Mouse (Mus musculus) hindbrain, embryonic 13.5 days (tissue): ENCODE measurements around the gene Snapc2. TPM values are rescaled to one million over a fixed set of nuclear protein-coding genes. Genes with fewer than 3 reads are reported as not detected.

Experiments used
- ATAC-seq: fragments of 200-750 bp; cut with Nextera tagmentation; 2 replicates; pipeline ENCODE4 v1.8.0; 2017; ENCODE audit warnings: moderate TSS enrichment; ENCODE audit not compliant: low FRiP score
- H3K27ac ChIP-seq: fragments of 300-500 bp; sonication (generic); 2 replicates; pipeline ENCODE4 v1.5.1; 2015; ENCODE audit warnings: inconsistent platforms, mild to moderate bottlenecking, moderate library complexity
- H3K27me3 ChIP-seq: fragments of 300-500 bp; sonication (generic); 2 replicates; pipeline ENCODE4 v1.6.1; 2015; ENCODE audit warnings: mild to moderate bottlenecking, inconsistent platforms
- H3K36me3 ChIP-seq: fragments of 300-500 bp; sonication (generic); 2 replicates; pipeline ENCODE4 v1.6.1; 2015; ENCODE audit warnings: mild to moderate bottlenecking, inconsistent platforms
- H3K4me1 ChIP-seq: fragments of 300-500 bp; sonication (generic); replicated peaks from 2 replicates; pipeline ENCODE4 v1.6.1; 2015; ENCODE audit warnings: inconsistent platforms
- H3K4me2 ChIP-seq: fragments of 300-500 bp; sonication (generic); 2 replicates; pipeline ENCODE4 v1.6.1; 2015; ENCODE audit warnings: inconsistent platforms, mild to moderate bottlenecking, moderate library complexity
- H3K4me3 ChIP-seq: fragments of 300-500 bp; sonication (generic); 2 replicates; pipeline ENCODE4 v1.5.1; 2015; ENCODE audit warnings: mild to moderate bottlenecking, inconsistent platforms
- H3K9ac ChIP-seq: fragments of 300-500 bp; sonication (generic); 2 replicates; pipeline ENCODE4 v1.6.1; 2015; ENCODE audit warnings: mild to moderate bottlenecking, inconsistent platforms
- H3K9me3 ChIP-seq: fragments of 300-500 bp; sonication (generic); 2 replicates; pipeline ENCODE4 v1.6.1; 2016; ENCODE audit warnings: inconsistent platforms
- WGBS: fragments of 180-500 bp; shearing (Covaris S2); methylation state at CpG from one replicate; pipeline ENCODE4 v1.1.7; 2015; 5-methylcytosine and 5-hydroxymethylcytosine counted together
- polyA plus RNA-seq: library from polyadenylated mRNA; unstranded; fragments of >200 nt; fragmentation: Nextera tagmentation; extraction: Ambion mirVana; gene quantifications from 2 replicates; pipeline ENCODE4 v1.2.1, GENCODE M21; 2015

The Snapc2 gene
- polyA plus RNA-seq, 1 experiment from 2014 or later: 65.2 TPM

DNA sequence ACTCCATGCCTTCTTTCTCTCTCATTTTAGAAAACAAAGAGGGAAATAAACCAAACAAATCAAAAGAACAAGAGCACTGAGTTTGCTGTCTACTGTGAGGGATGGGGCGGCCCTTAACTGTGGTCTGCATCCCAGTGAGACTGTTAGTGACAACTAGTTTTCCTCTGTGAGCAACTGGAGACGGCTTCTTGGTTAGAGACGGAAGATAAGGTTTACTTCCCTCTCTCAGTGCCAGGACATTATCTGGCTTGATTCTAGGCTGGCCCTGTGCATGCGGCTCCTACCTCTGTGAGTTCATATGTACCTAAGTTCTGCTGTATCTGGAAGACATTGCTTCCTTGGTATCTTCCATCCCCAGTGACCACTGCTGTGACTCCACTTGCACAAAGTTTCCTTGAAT, 44.9 kb downstream of the Snapc2 start:
- WGBS: 97% methylated on average over 4 of the region's 4 CpGs
- peaks cover 91% of the 10 kb centered on the region for H3K36me3 ChIP-seq
- ATAC-seq: no peak

DNA sequence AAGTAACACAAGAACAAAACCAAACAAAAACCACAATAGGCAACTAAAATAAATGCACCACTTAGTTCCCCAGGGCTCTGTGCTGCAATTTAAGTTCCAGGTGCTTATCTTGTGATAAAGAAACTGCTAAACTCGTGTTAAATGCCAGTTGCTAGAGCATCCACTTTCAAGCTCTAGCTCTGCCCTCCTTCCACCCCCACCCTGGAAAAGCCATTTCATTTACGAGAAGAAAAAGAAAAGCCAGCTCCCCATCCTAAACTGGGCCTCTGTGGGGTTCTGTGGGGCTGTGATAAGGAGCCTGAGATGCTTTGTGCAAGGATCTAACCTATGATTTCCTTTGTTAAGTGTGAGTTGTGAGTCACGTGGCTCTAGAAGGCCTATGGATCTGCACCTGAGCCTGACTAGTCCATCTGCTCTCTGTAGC, 51.3 kb downstream of the Snapc2 start:
- Histone ChIP-seq H3K9me3 (no peaks in the 10 kb centered on the region), H3K27ac (no peak overlapping the region), H3K36me3 (peaks cover 93% of the 10 kb centered on the region), H3K27me3 (no peaks in the 10 kb centered on the region), H3K9ac (no peak overlapping the region), H3K4me3 (no peak overlapping the region), H3K4me2 (no peak overlapping the region), H3K4me1 (no peaks in the 10 kb centered on the region)
- WGBS: 84% methylated on average over 3 of the region's 3 CpGs
- no peak for ATAC-seq

More for the DNA sequence above, 44.9 kb downstream of the Snapc2 start:
- Histone ChIP-seq H3K27me3 (no peaks in the 10 kb centered on the region), H3K4me2 (no peak overlapping the region), H3K4me1 (no peaks in the 10 kb centered on the region), H3K4me3 (no peak overlapping the region), H3K9ac (no peak overlapping the region), H3K9me3 (no peaks in the 10 kb centered on the region), H3K27ac (no peak overlapping the region)

Other genes starting within 250 kb of the Snapc2 start
- not detected in 2 replicates for gene Cd209f, start 147.2 kb upstream of the Snapc2 start, polyA plus RNA-seq
- gene Cd209g, start 119.0 kb upstream of the Snapc2 start, polyA plus RNA-seq: not detected in 2 replicates
- 93.5 and 93.7 TPM in 2 replicates for gene Evi5l, start 86.5 kb upstream of the Snapc2 start, polyA plus RNA-seq
- 40.2 and 47.7 TPM in 2 replicates for gene Prr36, start 35.6 kb upstream of the Snapc2 start, polyA plus RNA-seq
- gene Lrrc8e, start 26.3 kb upstream of the Snapc2 start, polyA plus RNA-seq: not detected in 2 replicates
- 28.5 and 30.8 TPM in 2 replicates for gene Map2k7, start 14.3 kb upstream of the Snapc2 start, polyA plus RNA-seq
- 1.00 and 1.7 TPM in 2 replicates for gene Gm49320, start 14.2 kb upstream of the Snapc2 start, polyA plus RNA-seq
- gene Tgfbr3l, start 4.9 kb upstream of the Snapc2 start, polyA plus RNA-seq: 5.0 and 5.2 TPM in 2 replicates
- 281 and 287 TPM in 2 replicates for gene Ctxn1, start 6.2 kb downstream of the Snapc2 start, polyA plus RNA-seq
- gene Timm44, start 22.8 kb downstream of the Snapc2 start, polyA plus RNA-seq: 41.5 and 42.6 TPM in 2 replicates
- 22.3 and 24.9 TPM in 2 replicates for gene Ccl25, start 72.1 kb downstream of the Snapc2 start, polyA plus RNA-seq
- gene Elavl1, start 72.3 kb downstream of the Snapc2 start, polyA plus RNA-seq: 121 and 127 TPM in 2 replicates
- 40.5 and 40.6 TPM in 2 replicates for gene Cers4, start 239.9 kb downstream of the Snapc2 start, polyA plus RNA-seq